16 mouse cellular contexts compared by ENCODE assay signal in the genomic region with DNA sequence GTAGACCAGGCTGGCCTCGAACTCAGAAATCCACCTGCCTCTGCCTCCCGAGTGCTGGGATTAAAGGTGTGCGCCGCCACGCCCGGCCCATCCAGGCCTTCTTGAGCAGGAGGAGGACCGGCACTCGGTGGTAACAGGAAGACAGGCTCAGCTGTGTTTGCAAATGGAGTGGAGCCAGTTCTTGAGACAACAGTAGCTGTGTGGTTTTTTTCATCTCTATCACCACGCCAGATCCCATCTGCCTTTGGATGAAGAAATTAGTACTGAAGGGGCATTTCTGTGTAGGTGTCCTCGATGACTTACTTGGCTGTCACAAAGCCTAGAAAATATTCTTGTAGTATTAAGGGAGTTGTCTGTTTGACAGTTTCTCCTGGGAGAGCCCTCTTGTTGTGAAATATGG. TPM values are rescaled to one million over a fixed set of nuclear protein-coding genes. Genes with fewer than 3 reads are reported as not detected.
A peak's percentile ranks its signal among the peaks of the same experiment; 100 is the strongest.
DNase-seq lines count a peak whose midpoint lies in the region; ATAC-seq lines count a peak whose summit lies in the region.
"Had no signal": no experiment of that assay in that cellular context is flagged by ENCODE, and none has a peak within 500 bp of the region (broad histone marks: within the 10 kb centered on the region; RNA-seq: fewer than 3 reads in every experiment).

No protein-coding gene starts in this region.

- no peak overlapping the region for H3K9ac ChIP-seq in hindbrain, embryonic 11.5 days (ENCODE audit: low read depth, low read length)
- H3K9ac ChIP-seq: heart, embryonic 13.5 days; limb, embryonic 15.5 days; neural tube, embryonic 13.5 days had no signal

- H3K4me2 ChIP-seq in hindbrain, embryonic 11.5 days (replicated peaks; ENCODE audit: low read depth, low read length), result no peak overlapping the region
- H3K4me2 ChIP-seq: heart, embryonic 13.5 days; limb, embryonic 15.5 days; neural tube, embryonic 13.5 days had no signal

- DNase-seq in left cerebral cortex, adult 11 months (ENCODE audit: low spot score), result peak; percentile 6
- DNase-seq in left cerebral cortex, postnatal 10 days (ENCODE audit: extremely low spot score in 1 of 2, low spot score in 2 of 2), result no peak
- peak; percentile 23 for DNase-seq in thymus, postnatal 25 days
- DNase-seq in thymus, postnatal 10 days (ENCODE audit: low spot score in 2 of 2), result no peak
- DNase-seq in layer of hippocampus, postnatal 14 days (ENCODE audit: low spot score in 2 of 2), result peak; percentile 19 to 45
- no peak for DNase-seq in urinary bladder, postnatal 14 days (ENCODE audit: low spot score)
- no peak for DNase-seq in hindbrain, embryonic 11.5 days (ENCODE audit: low spot score)
- DNase-seq: adrenal gland, postnatal 14 days; cerebellum, postnatal 25 days; gastrocnemius, postnatal 36 days; kidney, adult 8-10 months had no signal

- no peak overlapping the region for H3K27ac ChIP-seq in hindbrain, embryonic 11.5 days (ENCODE audit: low read depth, low read length)
- H3K27ac ChIP-seq: embryonic facial prominence, embryonic 10.5 days; heart, embryonic 13.5 days; limb, embryonic 15.5 days; neural tube, embryonic 13.5 days had no signal

- H3K27me3 ChIP-seq in hindbrain, embryonic 11.5 days (ENCODE audit: control insufficient read depth, insufficient read depth, low read length), result no peaks in the 10 kb centered on the region
- H3K27me3 ChIP-seq: heart, embryonic 13.5 days; limb, embryonic 15.5 days; neural tube, embryonic 13.5 days had no signal

- intact Hi-C loops in left cerebral cortex, postnatal 10 days (cut with DNase I), result no loop called here

- WGBS in hindbrain, embryonic 11.5 days, result 97% methylated on average over 10 of the region's 10 CpGs

- ATAC-seq in hindbrain, embryonic 11.5 days (ENCODE audit: low FRiP score), result no peak
- ATAC-seq: forebrain, embryonic 16.5 days had no signal

- no peaks in the 10 kb centered on the region for H3K4me1 ChIP-seq in hindbrain, embryonic 11.5 days (replicated peaks; ENCODE audit: control insufficient read depth, insufficient read depth, low read length)
- H3K4me1 ChIP-seq: neural tube, embryonic 13.5 days had no signal

- H3K36me3 ChIP-seq in hindbrain, embryonic 11.5 days (ENCODE audit: control insufficient read depth, insufficient read depth, low read length), result no peaks in the 10 kb centered on the region

- no peak overlapping the region for H3K4me3 ChIP-seq in hindbrain, embryonic 11.5 days (ENCODE audit: low read depth, low read length)
- H3K4me3 ChIP-seq: embryonic facial prominence, embryonic 10.5 days; heart, embryonic 13.5 days; limb, embryonic 15.5 days; neural tube, embryonic 13.5 days had no signal

- no peaks in the 10 kb centered on the region for H3K9me3 ChIP-seq in hindbrain, embryonic 11.5 days (ENCODE audit: control insufficient read depth, low read length)
- H3K9me3 ChIP-seq: embryonic facial prominence, embryonic 10.5 days; heart, embryonic 13.5 days; limb, embryonic 15.5 days; neural tube, embryonic 13.5 days had no signal

RNA-seq across cellular contexts. Expression of gene Elovl6, which starts 28.9 kb away (rescaled TPM):
- total RNA-seq in left cerebral cortex, postnatal 10 days (2021), result 10 to 100 TPM; 45.5 to 46.1 TPM
- 10 to 100 TPM; 52.7 to 54.6 TPM for total RNA-seq in layer of hippocampus, postnatal 14 days (2021)
- 46.5 and 46.8 TPM in 2 replicates for polyA plus RNA-seq in hindbrain, embryonic 11.5 days (2014; fragmentation: Nextera tagmentation; extraction: Ambion mirVana)

Comparison
In these comparisons a context has a peak if more than half of its experiments do, and no peak if none do; other contexts are left out.
1. DNase-seq: peak in left cerebral cortex, adult 11 months (single experiment), thymus, postnatal 25 days (single experiment) and layer of hippocampus, postnatal 14 days (2 of 2); none in left cerebral cortex, postnatal 10 days (0 of 2), thymus, postnatal 10 days (0 of 2), urinary bladder, postnatal 14 days (single experiment) and hindbrain, embryonic 11.5 days (single experiment).